Mouse (Mus musculus) embryonic facial prominence, embryonic 15.5 days (tissue): Measurements from ENCODE around the gene Myl10. TPM values are rescaled to one million over a fixed set of nuclear protein-coding genes. Genes with fewer than 3 reads are reported as not detected.

ENCODE experiments used
- ATAC-seq: fragments of 200-750 bp; cut with Nextera tagmentation; 2 replicates; pipeline ENCODE4 v1.8.0; 2017; ENCODE audit warnings: low read depth, moderate TSS enrichment; ENCODE audit not compliant: insufficient number of reproducible peaks, low FRiP score, low TSS enrichment
- H3K27ac ChIP-seq: fragments of 300-500 bp; sonication (generic); replicated peaks from 2 replicates; pipeline ENCODE4 v1.5.1; 2015; ENCODE audit warnings: mild to moderate bottlenecking, inconsistent platforms
- H3K27me3 ChIP-seq: fragments of 300-500 bp; sonication (generic); 2 replicates; pipeline ENCODE4 v1.6.1; 2015; ENCODE audit warnings: inconsistent platforms
- H3K36me3 ChIP-seq: fragments of 300-500 bp; sonication (generic); 2 replicates; pipeline ENCODE4 v1.6.1; 2015; ENCODE audit warnings: mild to moderate bottlenecking, inconsistent platforms
- H3K4me1 ChIP-seq: fragments of 300-500 bp; sonication (generic); 2 replicates; pipeline ENCODE4 v1.6.1; 2015; ENCODE audit warnings: inconsistent platforms
- H3K4me2 ChIP-seq: fragments of 300-500 bp; sonication (generic); replicated peaks from 2 replicates; pipeline ENCODE4 v1.6.1; 2015; ENCODE audit warnings: mild to moderate bottlenecking, inconsistent platforms
- H3K4me3 ChIP-seq: fragments of 300-500 bp; sonication (generic); replicated peaks from 2 replicates; pipeline ENCODE4 v1.5.1; 2015; ENCODE audit warnings: mild to moderate bottlenecking, inconsistent platforms
- H3K9ac ChIP-seq: fragments of 300-500 bp; sonication (generic); 2 replicates; pipeline ENCODE4 v1.6.1; 2015; ENCODE audit warnings: inconsistent platforms
- H3K9me3 ChIP-seq: fragments of 300-500 bp; sonication (generic); replicated peaks from 2 replicates; pipeline ENCODE4 v1.6.1; 2016; ENCODE audit warnings: inconsistent platforms
- whole genome bisulfite sequencing: fragments of 180-500 bp; shearing (Covaris S2); methylation state at CpG from one replicate; pipeline ENCODE4 v1.1.7; 2015; 5-methylcytosine and 5-hydroxymethylcytosine counted together
- polyA plus RNA-seq: library from polyadenylated mRNA; unstranded; fragments of >200 nt; fragmentation: Nextera tagmentation; extraction: Ambion mirVana; gene quantifications from 2 replicates; pipeline ENCODE4 v1.2.1, GENCODE M21; 2015

Gene Myl10
- polyA plus RNA-seq, 1 experiment from 2014 or later: not detected

DNA sequence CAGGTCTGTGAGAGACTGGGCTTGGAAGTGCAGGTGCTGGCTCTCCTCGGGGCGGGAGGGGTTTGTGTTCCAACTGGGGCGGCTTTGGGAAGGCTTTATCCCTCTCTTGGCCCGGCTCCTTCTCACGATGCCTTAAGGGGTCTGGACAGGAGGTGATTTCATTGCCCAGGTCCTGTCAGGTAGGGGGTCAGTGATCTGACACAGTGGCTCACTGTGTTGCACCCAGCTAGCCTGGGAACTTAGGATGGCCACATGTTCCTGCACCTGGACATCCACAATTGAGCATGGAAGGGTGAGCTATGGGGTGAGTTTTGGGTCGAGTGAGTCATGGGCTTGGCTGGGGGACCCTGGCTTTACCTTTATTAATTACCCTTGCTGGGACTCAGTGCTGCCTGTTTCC is 46.0 kb downstream of the Myl10 start:
- WGBS: 63% methylated on average over 6 of the region's 6 CpGs
- Histone ChIP-seq H3K27ac (no peak overlapping the region), H3K4me3 (no peak overlapping the region), H3K4me2 (no peak overlapping the region), H3K4me1 (no peaks in the 10 kb centered on the region), H3K36me3 (peaks cover 11% of the 10 kb centered on the region; the same call in 1 of the 2 replicates), H3K9me3 (no peaks in the 10 kb centered on the region), H3K27me3 (no peaks in the 10 kb centered on the region), H3K9ac (no peak overlapping the region)
- no peak for ATAC-seq

GRCm38 (mm10) chr5:136746596-136746995 is 53.6 kb downstream of the Myl10 start:
- Histone ChIP-seq H3K9ac (no peak overlapping the region), H3K27me3 (no peaks in the 10 kb centered on the region), H3K4me3 (no peak overlapping the region), H3K36me3 (peaks cover 67% of the 10 kb centered on the region), H3K4me2 (no peak overlapping the region), H3K9me3 (0 out of 2 replicates have a peak, but pooled peaks cover 5% of the 10 kb centered on the region), H3K27ac (no peak overlapping the region), H3K4me1 (no peaks in the 10 kb centered on the region)
- ATAC-seq: no peak
- 79% methylated on average over 9 of the region's 9 CpGs for WGBS

Other genes starting within 250 kb of the Myl10 start
- 72.7 and 78.0 TPM in 2 replicates for gene Cux1, start 125.7 kb upstream of the Myl10 start, polyA plus RNA-seq
- gene Col26a1, start 190.1 kb downstream of the Myl10 start, polyA plus RNA-seq: 247 and 258 TPM in 2 replicates
- gene Ift22, start 215.0 kb downstream of the Myl10 start, polyA plus RNA-seq: 76.5 and 104 TPM in 2 replicates